Mouse (Mus musculus): Measurements from ENCODE around the gene Fam222a. TPM values are rescaled to one million over a fixed set of nuclear protein-coding genes. Genes with fewer than 3 reads are reported as not detected.

Gene Fam222a
- polyA plus RNA-seq, 1 experiment from 2014 or later: 4.5 TPM

DNA sequence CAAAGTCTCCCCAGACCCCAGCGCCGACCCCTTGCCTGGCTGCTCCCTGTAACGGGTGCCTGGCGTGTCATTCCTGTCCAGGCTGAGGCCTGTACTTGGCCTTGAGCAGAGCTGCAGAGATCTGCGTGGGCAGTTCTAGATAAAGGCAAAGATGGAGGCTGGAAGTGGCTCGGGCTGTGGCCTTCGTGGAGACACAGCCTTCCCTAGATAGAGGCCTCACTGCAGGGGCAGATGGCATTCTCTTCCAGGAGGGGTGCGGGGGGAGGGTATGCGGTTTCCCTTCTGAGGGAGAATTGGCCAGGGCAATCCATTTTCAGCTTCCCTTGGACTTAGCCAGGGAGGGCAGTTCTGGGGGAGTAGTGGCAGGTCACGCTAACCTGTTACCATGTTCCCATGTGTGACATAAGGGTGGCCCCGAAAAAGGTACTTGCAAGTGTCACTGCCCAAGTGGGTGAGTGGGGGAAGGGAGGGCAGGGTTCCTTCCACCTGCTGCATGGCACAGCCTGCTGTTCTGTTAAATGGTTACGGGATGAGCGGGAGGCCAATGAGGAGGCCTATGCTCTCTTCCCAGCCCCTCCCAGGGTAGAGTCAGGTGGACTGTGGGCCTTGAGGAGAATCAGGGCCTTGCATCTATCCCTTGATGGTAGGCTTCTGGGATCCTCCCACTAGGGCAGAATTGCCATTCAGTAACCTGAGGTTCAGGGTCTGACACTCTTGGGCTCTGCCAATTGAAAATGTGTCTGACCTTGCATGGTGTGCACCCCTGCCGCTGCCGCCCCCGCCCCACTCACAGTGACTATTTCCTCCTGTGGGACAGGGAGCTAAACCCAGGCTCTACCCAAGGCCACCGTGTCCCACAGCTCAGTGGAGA lies 22.5 kb downstream of the Fam222a start:
- ATAC-seq (no peak), DNase-seq (ENCODE audit: low spot score) (no peak)
- Histone ChIP-seq H3K4me2 (ENCODE audit: low read length) (no peak overlapping the region), H3K27ac (ENCODE audit: low read depth, low read length) (peak overlapping the region; percentile 67; the same call in 1 of the 2 replicates), H3K27me3 (replicated peaks; ENCODE audit: control insufficient read depth, insufficient read depth, low read length) (no peaks in the 10 kb centered on the region), H3K36me3 (ENCODE audit: control insufficient read depth, insufficient read depth, low read length) (0 out of 2 replicates have a peak, but pooled peaks cover 4% of the 10 kb centered on the region), H3K4me1 (ENCODE audit: control insufficient read depth, insufficient read depth, low read length) (peaks cover 62% of the 10 kb centered on the region), H3K9ac (ENCODE audit: low read length) (no peak overlapping the region), H3K9me3 (replicated peaks; ENCODE audit: control insufficient read depth, low read length) (no peaks in the 10 kb centered on the region), H3K4me3 (ENCODE audit: low read depth, low read length) (no peak overlapping the region)
- WGBS: 76% methylated on average over 17 of the region's 17 CpGs

DNA sequence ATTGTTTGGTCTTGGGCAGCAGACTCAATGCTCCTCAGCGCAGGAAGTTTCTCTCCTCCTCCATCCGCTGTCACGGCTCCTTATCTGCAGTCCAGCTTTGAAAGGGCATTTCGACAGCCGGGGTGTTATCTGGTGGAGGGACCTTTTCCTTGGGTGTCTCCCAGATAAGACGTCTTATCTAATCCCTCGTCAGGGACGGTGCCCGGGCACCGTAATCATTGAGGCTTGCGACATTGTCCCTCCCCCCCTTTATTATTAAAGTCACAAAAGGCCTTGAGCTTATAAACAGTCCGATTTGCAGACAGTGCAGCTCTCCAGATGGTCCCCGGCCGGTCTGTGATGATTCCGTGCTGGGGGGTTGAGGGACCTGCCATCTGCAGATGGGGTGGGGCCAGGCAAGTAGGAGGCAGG lies 23.3 kb downstream of the Fam222a start:
- 0 out of 2 replicates have a peak overlapping the region, but pooled peaks have one; percentile 1 for H3K4me2 ChIP-seq (ENCODE audit: low read length)
- H3K9me3 ChIP-seq (replicated peaks; ENCODE audit: control insufficient read depth, low read length): no peaks in the 10 kb centered on the region
- peaks cover 57% of the 10 kb centered on the region for H3K4me1 ChIP-seq (ENCODE audit: control insufficient read depth, insufficient read depth, low read length)
- H3K9ac ChIP-seq (ENCODE audit: low read length): 0 out of 2 replicates have a peak overlapping the region, but pooled peaks have one; percentile 21
- DNase-seq (ENCODE audit: low spot score): no peak
- 41% methylated on average over 15 of the region's 15 CpGs for WGBS
- H3K36me3 ChIP-seq (ENCODE audit: control insufficient read depth, insufficient read depth, low read length): 0 out of 2 replicates have a peak, but pooled peaks cover 4% of the 10 kb centered on the region
- no peak overlapping the region for H3K4me3 ChIP-seq (ENCODE audit: low read depth, low read length)
- peak overlapping the region; percentile 67 for H3K27ac ChIP-seq (ENCODE audit: low read depth, low read length)
- no peaks in the 10 kb centered on the region for H3K27me3 ChIP-seq (replicated peaks; ENCODE audit: control insufficient read depth, insufficient read depth, low read length)
- ATAC-seq: no peak

DNA sequence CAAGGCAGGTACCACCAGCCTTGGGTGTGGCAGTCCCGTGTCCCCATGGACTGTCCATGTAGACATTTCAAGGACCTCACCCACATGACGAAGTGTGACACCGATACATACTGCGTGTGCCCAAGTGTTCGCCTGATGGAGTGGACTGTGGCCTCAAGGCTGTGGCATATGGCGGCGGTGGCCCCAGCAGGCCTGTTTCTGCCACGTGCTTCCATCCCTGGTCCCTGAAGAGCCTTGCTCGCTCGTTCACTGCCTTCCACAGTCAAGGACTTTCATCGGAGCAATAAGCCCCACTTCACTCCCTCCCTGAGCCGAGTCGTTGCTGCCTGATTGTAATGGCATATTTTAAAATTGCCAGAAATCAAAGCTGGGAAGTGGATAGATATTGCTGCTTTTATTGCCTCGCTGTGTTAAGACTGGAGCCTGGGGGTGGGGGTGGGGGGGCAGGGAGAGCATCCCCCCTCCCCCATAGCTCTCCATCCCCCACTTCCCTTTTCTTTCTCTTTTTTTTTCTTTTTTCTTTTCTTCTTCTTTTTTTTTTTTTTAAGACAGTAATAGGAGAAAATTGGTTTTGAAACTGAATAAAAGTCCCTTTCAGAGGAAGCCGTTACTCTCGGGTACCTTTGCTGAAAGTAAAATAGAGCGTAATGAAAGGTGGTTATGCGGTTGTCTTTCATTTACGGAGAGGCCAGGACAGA lies 24.8 kb downstream of the Fam222a start:
- no peak overlapping the region for H3K4me3 ChIP-seq (ENCODE audit: low read depth, low read length)
- H3K9ac ChIP-seq (ENCODE audit: low read length): no peak overlapping the region
- H3K4me2 ChIP-seq (ENCODE audit: low read length): peak overlapping the region; percentile 28
- no peaks in the 10 kb centered on the region for H3K27me3 ChIP-seq (replicated peaks; ENCODE audit: control insufficient read depth, insufficient read depth, low read length)
- no peaks in the 10 kb centered on the region for H3K9me3 ChIP-seq (replicated peaks; ENCODE audit: control insufficient read depth, low read length)
- H3K4me1 ChIP-seq (ENCODE audit: control insufficient read depth, insufficient read depth, low read length): peaks cover 63% of the 10 kb centered on the region
- DNase-seq (ENCODE audit: low spot score): no peak
- H3K36me3 ChIP-seq (ENCODE audit: control insufficient read depth, insufficient read depth, low read length): 0 out of 2 replicates have a peak, but pooled peaks cover 4% of the 10 kb centered on the region
- no peak for ATAC-seq
- H3K27ac ChIP-seq (ENCODE audit: low read depth, low read length): peak overlapping the region; percentile 67
- 29% methylated on average over 19 of the region's 19 CpGs for WGBS

DNA sequence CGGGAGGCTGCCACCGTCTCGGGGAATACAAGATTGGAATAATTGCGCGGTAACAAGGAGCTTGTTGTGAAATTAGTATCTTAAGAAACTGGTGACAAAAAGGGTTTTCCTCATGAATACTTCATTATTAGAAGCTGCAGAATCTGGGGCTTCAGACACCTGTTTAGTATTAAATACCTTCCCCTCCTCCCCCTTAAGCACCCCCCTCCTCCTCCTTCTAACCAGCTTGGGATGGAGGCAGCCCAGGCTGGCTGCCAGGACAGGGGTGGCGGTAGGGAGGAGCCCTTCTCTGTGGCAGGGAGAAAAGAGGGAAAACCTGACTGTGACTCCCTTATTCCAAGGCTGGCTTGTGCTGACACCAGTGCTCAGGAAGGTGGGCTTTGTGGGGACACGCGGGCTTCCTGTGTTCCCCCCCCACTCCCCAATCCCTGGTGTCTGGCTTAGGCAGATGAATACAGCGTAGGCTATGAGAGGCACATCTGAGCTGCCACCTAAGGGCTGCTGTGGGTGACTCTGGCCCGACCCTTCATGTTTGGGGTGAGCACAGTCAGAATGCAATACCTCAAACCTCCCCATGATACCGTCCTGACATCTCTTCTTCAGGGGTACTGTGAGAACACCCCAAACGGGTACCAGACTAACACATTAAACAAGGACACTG lies 25.5 kb downstream of the Fam222a start:
- H3K4me2 ChIP-seq (ENCODE audit: low read length): peak overlapping the region; percentile 28
- 30% methylated on average over 12 of the region's 12 CpGs for WGBS

DNA sequence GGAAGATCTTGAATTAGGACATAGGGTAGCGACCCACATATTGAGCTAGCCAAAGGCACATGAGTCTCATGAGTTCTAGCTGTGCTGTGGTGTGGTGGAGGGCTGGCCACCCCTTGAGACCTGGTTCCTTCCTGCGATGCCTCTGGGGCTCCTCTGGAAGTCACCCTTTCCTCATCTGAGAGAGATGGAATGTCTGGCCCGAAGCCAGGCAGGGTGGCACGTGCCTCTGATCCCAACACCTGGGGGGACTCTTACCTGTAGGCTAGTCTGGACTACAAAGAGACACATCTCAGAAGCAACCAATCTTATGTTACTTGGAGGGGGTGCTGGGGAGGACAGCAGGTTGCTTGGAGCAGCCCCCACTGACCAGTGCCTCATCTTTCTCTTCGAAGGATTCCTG lies 26.1 kb downstream of the Fam222a start:
- peak overlapping the region; percentile 53 for H3K27ac ChIP-seq (ENCODE audit: low read depth, low read length)
- DNase-seq (ENCODE audit: low spot score): no peak
- ATAC-seq: no peak
- no peaks in the 10 kb centered on the region for H3K27me3 ChIP-seq (replicated peaks; ENCODE audit: control insufficient read depth, insufficient read depth, low read length)
- no peak overlapping the region for H3K4me2 ChIP-seq (ENCODE audit: low read length)
- H3K9ac ChIP-seq (ENCODE audit: low read length): no peak overlapping the region
- H3K4me3 ChIP-seq (ENCODE audit: low read depth, low read length): no peak overlapping the region
- H3K36me3 ChIP-seq (ENCODE audit: control insufficient read depth, insufficient read depth, low read length): 0 out of 2 replicates have a peak, but pooled peaks cover 4% of the 10 kb centered on the region
- peaks cover 55% of the 10 kb centered on the region for H3K4me1 ChIP-seq (ENCODE audit: control insufficient read depth, insufficient read depth, low read length)
- 78% methylated on average over 5 of the region's 5 CpGs for WGBS
- H3K9me3 ChIP-seq (replicated peaks; ENCODE audit: control insufficient read depth, low read length): no peaks in the 10 kb centered on the region

More for the DNA sequence above, 25.5 kb downstream of the Fam222a start:
- H3K9ac ChIP-seq (ENCODE audit: low read length): peak overlapping the region; percentile 29; the same call in 1 of the 2 replicates
- no peak overlapping the region for H3K4me3 ChIP-seq (ENCODE audit: low read depth, low read length)
- 0 out of 2 replicates have a peak, but pooled peaks cover 4% of the 10 kb centered on the region for H3K36me3 ChIP-seq (ENCODE audit: control insufficient read depth, insufficient read depth, low read length)
- DNase-seq (ENCODE audit: low spot score) (peak; percentile 66), ATAC-seq (peak; percentile 21; the same call in 1 of the 2 replicates)
- no peaks in the 10 kb centered on the region for H3K27me3 ChIP-seq (replicated peaks; ENCODE audit: control insufficient read depth, insufficient read depth, low read length)
- peak overlapping the region; percentile 53 for H3K27ac ChIP-seq (ENCODE audit: low read depth, low read length)
- peaks cover 61% of the 10 kb centered on the region for H3K4me1 ChIP-seq (ENCODE audit: control insufficient read depth, insufficient read depth, low read length)
- no peaks in the 10 kb centered on the region for H3K9me3 ChIP-seq (replicated peaks; ENCODE audit: control insufficient read depth, low read length)

DNA sequence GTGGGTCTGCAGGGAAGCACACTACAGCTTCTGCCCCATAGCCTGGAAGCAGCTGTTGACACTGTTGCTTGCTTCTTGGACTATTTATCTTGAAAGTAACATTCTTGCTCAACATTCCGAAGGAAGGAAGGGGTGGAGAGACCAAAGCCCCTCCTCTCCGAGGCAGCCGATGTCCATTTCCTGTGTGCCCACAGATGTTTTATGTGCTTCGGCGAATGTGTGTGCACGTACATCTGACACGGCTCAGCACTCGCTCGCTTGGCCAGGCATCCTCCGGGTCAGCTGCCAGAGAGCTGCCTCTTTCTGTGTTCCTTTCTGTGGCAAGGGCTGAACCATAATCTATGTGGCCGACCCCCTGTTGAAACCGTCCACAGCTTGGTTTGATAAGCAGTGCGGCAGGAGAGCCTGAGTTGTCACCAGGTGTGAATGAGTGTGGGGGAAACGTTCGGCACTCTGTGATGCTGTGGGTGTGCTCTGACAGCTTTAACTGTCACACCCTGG lies 27.0 kb downstream of the Fam222a start:
- WGBS: 91% methylated on average over 15 of the region's 15 CpGs
- no peak overlapping the region for H3K9ac ChIP-seq (ENCODE audit: low read length)
- peak overlapping the region; percentile 39; the same call in 1 of the 2 replicates for H3K27ac ChIP-seq (ENCODE audit: low read depth, low read length)
- ATAC-seq: no peak
- H3K27me3 ChIP-seq (replicated peaks; ENCODE audit: control insufficient read depth, insufficient read depth, low read length): no peaks in the 10 kb centered on the region
- DNase-seq (ENCODE audit: low spot score): no peak
- H3K4me3 ChIP-seq (ENCODE audit: low read depth, low read length): no peak overlapping the region
- peaks cover 46% of the 10 kb centered on the region for H3K4me1 ChIP-seq (ENCODE audit: control insufficient read depth, insufficient read depth, low read length)
- no peak overlapping the region for H3K4me2 ChIP-seq (ENCODE audit: low read length)
- 0 out of 2 replicates have a peak, but pooled peaks cover 4% of the 10 kb centered on the region for H3K36me3 ChIP-seq (ENCODE audit: control insufficient read depth, insufficient read depth, low read length)
- no peaks in the 10 kb centered on the region for H3K9me3 ChIP-seq (replicated peaks; ENCODE audit: control insufficient read depth, low read length)

DNA sequence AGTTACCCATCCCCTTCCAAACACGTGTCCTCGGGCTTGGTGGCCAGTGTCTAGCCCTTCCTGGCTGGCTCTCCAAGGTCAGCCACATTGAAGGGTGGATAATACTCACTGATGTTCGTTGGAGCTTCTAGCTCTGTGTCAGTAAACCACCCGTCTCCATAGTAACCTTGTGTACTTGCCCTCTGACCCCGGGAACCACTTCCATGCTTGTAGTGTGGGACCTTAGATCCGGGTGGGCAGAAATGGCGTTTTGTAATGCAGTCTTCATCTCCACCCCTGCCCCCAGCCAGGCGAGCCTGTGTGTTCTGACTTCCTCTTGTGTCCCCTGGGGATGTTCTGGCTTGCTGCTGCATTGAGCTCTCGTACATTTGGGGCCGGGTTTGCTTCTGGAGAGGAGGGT lies 28.8 kb downstream of the Fam222a start:
- Histone ChIP-seq H3K9ac (ENCODE audit: low read length) (no peak overlapping the region), H3K9me3 (replicated peaks; ENCODE audit: control insufficient read depth, low read length) (no peaks in the 10 kb centered on the region), H3K4me1 (ENCODE audit: control insufficient read depth, insufficient read depth, low read length) (peaks cover 28% of the 10 kb centered on the region), H3K27ac (ENCODE audit: low read depth, low read length) (peak overlapping the region; percentile 39; the same call in 1 of the 2 replicates), H3K4me2 (ENCODE audit: low read length) (no peak overlapping the region), H3K27me3 (replicated peaks; ENCODE audit: control insufficient read depth, insufficient read depth, low read length) (0 out of 2 replicates have a peak, but pooled peaks cover 2% of the 10 kb centered on the region), H3K36me3 (ENCODE audit: control insufficient read depth, insufficient read depth, low read length) (0 out of 2 replicates have a peak, but pooled peaks cover 4% of the 10 kb centered on the region), H3K4me3 (ENCODE audit: low read depth, low read length) (no peak overlapping the region)
- ATAC-seq: no peak
- DNase-seq (ENCODE audit: low spot score): no peak
- WGBS: 49% methylated on average over 10 of the region's 10 CpGs

DNA sequence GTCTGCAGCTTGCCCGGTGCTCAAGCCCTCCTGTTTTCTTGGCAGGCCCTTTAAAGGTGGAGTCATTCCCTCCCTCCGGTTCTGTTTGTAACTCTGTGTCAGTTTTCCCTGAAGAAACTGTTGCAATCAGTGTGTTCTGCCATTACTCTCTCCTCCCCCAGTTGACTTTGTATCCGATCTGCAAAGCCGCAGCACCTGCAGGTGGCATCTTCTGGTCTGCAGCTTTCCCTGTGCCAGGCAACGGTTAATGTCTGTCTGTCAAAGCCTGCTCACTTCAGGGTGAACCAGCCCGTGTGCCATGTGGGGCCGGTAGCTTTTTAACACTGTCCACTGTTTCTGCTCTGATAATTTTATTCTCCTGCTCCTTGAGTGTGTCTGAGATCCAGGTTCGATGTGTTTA lies 29.4 kb downstream of the Fam222a start:
- Histone ChIP-seq H3K9me3 (replicated peaks; ENCODE audit: control insufficient read depth, low read length) (no peaks in the 10 kb centered on the region), H3K4me1 (ENCODE audit: control insufficient read depth, insufficient read depth, low read length) (peaks cover 22% of the 10 kb centered on the region), H3K36me3 (ENCODE audit: control insufficient read depth, insufficient read depth, low read length) (0 out of 2 replicates have a peak, but pooled peaks cover 4% of the 10 kb centered on the region), H3K4me2 (ENCODE audit: low read length) (no peak overlapping the region), H3K4me3 (ENCODE audit: low read depth, low read length) (no peak overlapping the region), H3K9ac (ENCODE audit: low read length) (0 out of 2 replicates have a peak overlapping the region, but pooled peaks have one; percentile 21), H3K27ac (ENCODE audit: low read depth, low read length) (0 out of 2 replicates have a peak overlapping the region, but pooled peaks have one; percentile 21), H3K27me3 (replicated peaks; ENCODE audit: control insufficient read depth, insufficient read depth, low read length) (0 out of 2 replicates have a peak, but pooled peaks cover 2% of the 10 kb centered on the region)
- DNase-seq (ENCODE audit: low spot score): no peak
- WGBS: 53% methylated on average over 8 of the region's 8 CpGs
- ATAC-seq: no peak

All from forebrain, embryonic 14.5 days (tissue).